Mouse (Mus musculus) adipocyte (in vitro differentiated cells): ENCODE measurements at regions not wholly inside any gene's neighbourhood (a gene's known extent, or its start where the extent isn't known, plus 50 kb on each side); places are given as distances from the start of the nearest gene placed in this dataset.

ENCODE experiments used
- DNase-seq: peaks from one replicate; pipeline ENCODE4 v3.0.0-alpha.2; 2016; ENCODE audit warnings: low spot score

- no peak for DNase-seq
Observed at GRCm38 (mm10) chr12:70763542-70763941, 61.8 kb upstream of the Frmd6 start.

GRCm38 (mm10) chr12:70766319-70766718 lies 59.0 kb upstream of the Frmd6 start:
- DNase-seq, result no peak

- no peak for DNase-seq
Observed at GRCm38 (mm10) chr12:70767959-70768358, 57.4 kb upstream of the Frmd6 start.

GRCm38 (mm10) chr12:70768745-70769144 lies 56.6 kb upstream of the Frmd6 start:
- DNase-seq, result no peak

- DNase-seq, result no peak
Observed at GRCm38 (mm10) chr12:70769538-70770176, 55.7 kb upstream of the Frmd6 start.

GRCm38 (mm10) chr12:70774006-70774405 lies 51.3 kb upstream of the Frmd6 start:
- DNase-seq, result no peak

GRCm38 (mm10) chr12:70774816-70775591 lies 50.3 kb upstream of the Frmd6 start:
- no peak for DNase-seq
